ENCODE assay signal across 8 mouse cellular contexts in genomic region chr14:45528861-45529260, GRCm38 (mm10). TPM values are rescaled to one million over a fixed set of nuclear protein-coding genes. Genes with fewer than 3 reads are reported as not detected.
DNase-seq lines count a peak whose midpoint lies in the region; ATAC-seq and TF ChIP-seq lines count a peak whose summit lies in the region.

No protein-coding gene starts in this region.

- peak overlapping the region; percentile 88 for H3K4me3 ChIP-seq in gastrocnemius, adult 2 months
- H3K4me3 ChIP-seq in embryonic facial prominence, embryonic 10.5 days = peak overlapping the region; percentile 84
- H3K4me3 ChIP-seq in hindbrain, embryonic 10.5 days = peak overlapping the region; percentile 82
- peak overlapping the region; percentile 62 for H3K4me3 ChIP-seq in liver, embryonic 13.5 days (replicated peaks)
- peak overlapping the region; percentile 81 for H3K4me3 ChIP-seq in neural tube, embryonic 14.5 days (ENCODE audit: low read depth, low read length)

- no peaks in the 10 kb centered on the region for H3K9me3 ChIP-seq in embryonic facial prominence, embryonic 10.5 days
- no peaks in the 10 kb centered on the region for H3K9me3 ChIP-seq in hindbrain, embryonic 10.5 days
- no peaks in the 10 kb centered on the region for H3K9me3 ChIP-seq in liver, embryonic 13.5 days (replicated peaks)
- H3K9me3 ChIP-seq in neural tube, embryonic 14.5 days (ENCODE audit: control insufficient read depth, low read length) = no peaks in the 10 kb centered on the region

- WGBS in embryonic facial prominence, embryonic 10.5 days = under 1% methylated on average over 13 of the region's 13 CpGs
- WGBS in hindbrain, embryonic 10.5 days = 0% methylated on average over 13 of the region's 13 CpGs
- 5% methylated on average over 13 of the region's 13 CpGs for WGBS in liver, embryonic 13.5 days (ENCODE audit: insufficient replicate concordance)
- under 1% methylated on average over 13 of the region's 13 CpGs for WGBS in neural tube, embryonic 14.5 days

- peak overlapping the region; percentile 67 for H3K9ac ChIP-seq in liver, embryonic 13.5 days
- H3K9ac ChIP-seq in neural tube, embryonic 14.5 days (replicated peaks; ENCODE audit: low read depth, low read length) = peak overlapping the region; percentile 80

- peaks cover 35% of the 10 kb centered on the region for H3K4me1 ChIP-seq in embryonic facial prominence, embryonic 10.5 days
- peaks cover 39% of the 10 kb centered on the region for H3K4me1 ChIP-seq in hindbrain, embryonic 10.5 days (replicated peaks)
- peaks cover 12% of the 10 kb centered on the region; the same call in 1 of the 2 replicates for H3K4me1 ChIP-seq in liver, embryonic 13.5 days (replicated peaks)
- peaks cover 21% of the 10 kb centered on the region; the same call in 1 of the 2 replicates for H3K4me1 ChIP-seq in neural tube, embryonic 14.5 days (ENCODE audit: control insufficient read depth, insufficient read depth, low read length)

- ATAC-seq in liver, embryonic 13.5 days (ENCODE audit: low read depth) = no peak
- no peak; the same call in 1 of the 2 replicates for ATAC-seq in neural tube, embryonic 14.5 days (ENCODE audit: low read depth)
- no peak for ATAC-seq in inflammation-experienced regulatory T-cells, adult 6 months

- no peaks in the 10 kb centered on the region for H3K27me3 ChIP-seq in embryonic facial prominence, embryonic 10.5 days (replicated peaks; ENCODE audit: low read depth, poor library complexity, severe bottlenecking)
- no peaks in the 10 kb centered on the region for H3K27me3 ChIP-seq in hindbrain, embryonic 10.5 days (ENCODE audit: insufficient read depth, poor library complexity, severe bottlenecking)
- H3K27me3 ChIP-seq in liver, embryonic 13.5 days = peaks cover 55% of the 10 kb centered on the region
- H3K27me3 ChIP-seq in neural tube, embryonic 14.5 days (ENCODE audit: control insufficient read depth, insufficient read depth, low read length) = no peaks in the 10 kb centered on the region

- H3K36me3 ChIP-seq in embryonic facial prominence, embryonic 10.5 days (replicated peaks) = peaks cover 6% of the 10 kb centered on the region
- H3K36me3 ChIP-seq in hindbrain, embryonic 10.5 days = peaks cover 3% of the 10 kb centered on the region; the same call in 1 of the 2 replicates
- no peaks in the 10 kb centered on the region for H3K36me3 ChIP-seq in liver, embryonic 13.5 days
- H3K36me3 ChIP-seq in neural tube, embryonic 14.5 days (ENCODE audit: control insufficient read depth, insufficient read depth, low read length) = no peaks in the 10 kb centered on the region

- peak overlapping the region; percentile 99 for H3K27ac ChIP-seq in gastrocnemius, adult 2 months
- peak overlapping the region; percentile 98 for H3K27ac ChIP-seq in embryonic facial prominence, embryonic 10.5 days (replicated peaks)
- peak overlapping the region; percentile 97 for H3K27ac ChIP-seq in hindbrain, embryonic 10.5 days
- no peak overlapping the region; the same call in 1 of the 2 replicates for H3K27ac ChIP-seq in liver, embryonic 13.5 days
- H3K27ac ChIP-seq in neural tube, embryonic 14.5 days (ENCODE audit: low read depth, low read length) = peak overlapping the region; percentile 92; the same call in 1 of the 2 replicates

- peak overlapping the region; percentile 63 for H3K4me2 ChIP-seq in liver, embryonic 13.5 days
- peak overlapping the region; percentile 49 for H3K4me2 ChIP-seq in neural tube, embryonic 14.5 days (ENCODE audit: low read depth, low read length)

- DNase-seq in gastrocnemius, adult 2 months = peak; percentile 55
- DNase-seq in gastrocnemius, adult 8-10 months (ENCODE audit: low spot score in 2 of 2) = no peak
- DNase-seq in embryonic facial prominence, embryonic 10.5 days (ENCODE audit: low spot score) = peak; percentile 31
- DNase-seq in hindbrain, embryonic 10.5 days (ENCODE audit: low spot score) = peak; percentile 24
- DNase-seq in liver, embryonic 13.5 days = no peak
- DNase-seq in thymus, postnatal 14 days = no peak

- intact Hi-C loops in gastrocnemius, adult 2 months (cut with DNase I) = loop anchor here (2.0 to 5.0 kb wide), 2 partner anchors 16 to 42 kb away; no protein-coding TSS in a partner anchor

- no peak for TF ChIP-seq CTCF in gastrocnemius, adult 2 months (IDR thresholded peaks at IDR 0.05)

RNA-seq across cellular contexts. Expression of gene Fermt2, which starts 1.1 kb away (rescaled TPM):
- 100 to 1,000 TPM; 214 to 243 TPM for total RNA-seq in gastrocnemius, adult 2 months (2021)
- 100 to 1,000 TPM; 229 to 294 (median 246) TPM for total RNA-seq in gastrocnemius, adult 8-10 months (2022)
- 83.7 and 99.7 TPM in 2 replicates for polyA plus RNA-seq in embryonic facial prominence, embryonic 10.5 days (2016; fragmentation: Nextera tagmentation; extraction: Ambion mirVana)
- 74.3 and 89.6 TPM in 2 replicates for polyA plus RNA-seq in hindbrain, embryonic 10.5 days (2016; fragmentation: Nextera tagmentation; extraction: Ambion mirVana)
- polyA plus RNA-seq in liver, embryonic 13.5 days (2015; fragmentation: Nextera tagmentation; extraction: Ambion mirVana) = 31.6 and 35.4 TPM in 2 replicates
- 61.1 and 67.9 TPM in 2 replicates for polyA plus RNA-seq in neural tube, embryonic 14.5 days (2014; fragmentation: Nextera tagmentation; extraction: Ambion mirVana)
- not detected for polyA plus RNA-seq in inflammation-experienced regulatory T-cells, adult 6 months (2017; shearing (Covaris generic))

Comparison
In these comparisons a context has a peak if more than half of its experiments do, and no peak if none do; other contexts are left out.
1. DNase-seq: peak in gastrocnemius, adult 2 months (single experiment), embryonic facial prominence, embryonic 10.5 days (single experiment) and hindbrain, embryonic 10.5 days (single experiment); none in gastrocnemius, adult 8-10 months (0 of 2), liver, embryonic 13.5 days (single experiment) and thymus, postnatal 14 days (single experiment).
2. RNA of gene Fermt2, which starts 1.1 kb away (polyA plus RNA-seq): 83.7 to 99.7 TPM in embryonic facial prominence, embryonic 10.5 days, 74.3 to 89.6 TPM in hindbrain, embryonic 10.5 days, 61.1 to 67.9 TPM in neural tube, embryonic 14.5 days and 31.6 to 35.4 TPM in liver, embryonic 13.5 days; not detected in inflammation-experienced regulatory T-cells, adult 6 months; every median in the first group is over 10 times any median in the second.
3. Peak in every context shown above with its lines, with median percentiles within 50 percentile points of each other: H3K4me3 ChIP-seq.